In the genomic region with DNA sequence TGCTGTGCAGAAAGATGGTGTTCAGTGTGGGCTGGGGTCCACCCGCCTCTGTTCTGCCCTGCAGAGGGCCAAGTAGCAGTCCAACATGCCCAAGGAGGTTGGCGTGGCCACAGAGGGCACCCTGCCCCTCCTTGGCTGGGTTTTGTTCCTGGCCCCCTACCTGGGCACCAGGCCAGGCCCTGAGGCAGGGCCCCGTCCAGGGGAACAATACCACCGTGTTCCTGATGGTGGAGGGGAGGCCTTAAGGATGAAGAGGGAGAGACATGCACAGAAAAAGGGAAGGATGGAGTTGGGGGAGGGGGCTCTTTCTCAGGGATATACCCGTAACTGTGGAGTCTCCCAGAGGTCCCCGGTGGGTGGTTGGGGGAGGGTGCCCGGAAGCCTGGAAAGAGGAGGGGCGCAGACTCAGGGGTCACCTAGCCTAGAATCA, we compare ENCODE assay signal across 8 mouse cellular contexts. TPM values are rescaled to one million over a fixed set of nuclear protein-coding genes. Genes with fewer than 3 reads are reported as not detected.
DNase-seq lines count a peak whose midpoint lies in the region; ATAC-seq and TF ChIP-seq lines count a peak whose summit lies in the region.

No protein-coding gene starts in this region.

- H3K9ac ChIP-seq in hindbrain, embryonic 13.5 days = peak overlapping the region; percentile 71; the same call in 1 of the 2 replicates

- H3K4me3 ChIP-seq in layer of hippocampus, adult 2 months = peak overlapping the region; percentile 65; the same call in 1 of the 2 replicates
- peak overlapping the region; percentile 44; the same call in 1 of the 2 replicates for H3K4me3 ChIP-seq in hindbrain, embryonic 13.5 days
- H3K4me3 ChIP-seq in midbrain, embryonic 10.5 days = peak overlapping the region; percentile 65

- peaks cover 66% of the 10 kb centered on the region for H3K4me1 ChIP-seq in hindbrain, embryonic 13.5 days (replicated peaks)
- peaks cover 69% of the 10 kb centered on the region for H3K4me1 ChIP-seq in midbrain, embryonic 10.5 days

- peak; percentile 17; the same call in 1 of the 2 replicates for TF ChIP-seq CTCF in layer of hippocampus, adult 2 months (conservative IDR thresholded peaks at IDR 0.05)
- no peak for TF ChIP-seq CTCF in brain, embryonic 14.5 days (IDR thresholded peaks at IDR 0.05; ENCODE audit: borderline replicate concordance, extremely low read depth, insufficient read depth, insufficient read length)

- H3K27ac ChIP-seq in layer of hippocampus, adult 2 months = peak overlapping the region; percentile 98
- H3K27ac ChIP-seq in hindbrain, embryonic 13.5 days = peak overlapping the region; percentile 72
- H3K27ac ChIP-seq in midbrain, embryonic 10.5 days (replicated peaks) = peak overlapping the region; percentile 93

- H3K36me3 ChIP-seq in hindbrain, embryonic 13.5 days = no peaks in the 10 kb centered on the region
- no peaks in the 10 kb centered on the region for H3K36me3 ChIP-seq in midbrain, embryonic 10.5 days

- TF ChIP-seq POLR2A in brain, embryonic 14.5 days (IDR thresholded peaks at IDR 0.05; ENCODE audit: borderline replicate concordance, extremely low read depth, insufficient read depth, insufficient read length, poor library complexity, severe bottlenecking) = no peak

- no peaks in the 10 kb centered on the region for H3K9me3 ChIP-seq in hindbrain, embryonic 13.5 days
- no peaks in the 10 kb centered on the region for H3K9me3 ChIP-seq in midbrain, embryonic 10.5 days (replicated peaks)

- ATAC-seq in hindbrain, embryonic 13.5 days (ENCODE audit: low FRiP score) = no peak

- DNase-seq in layer of hippocampus, adult 2 months (ENCODE audit: low spot score in 2 of 2) = no peak
- no peak for DNase-seq in layer of hippocampus, adult 18-20 months (ENCODE audit: low spot score in 2 of 2)
- DNase-seq in brain, embryonic 14.5 days (ENCODE audit: low read depth) = peak; percentile 86
- no peak for DNase-seq in midbrain, embryonic 10.5 days (ENCODE audit: low spot score)
- no peak for DNase-seq in urinary bladder, postnatal 4 days (ENCODE audit: low spot score in 2 of 2)
- DNase-seq in embryo, embryonic 10 days (ENCODE audit: low spot score) = no peak
- no peak for DNase-seq in frontal cortex, postnatal 10 days (ENCODE audit: low spot score in 2 of 2)

- peaks cover 44% of the 10 kb centered on the region for H3K27me3 ChIP-seq in hindbrain, embryonic 13.5 days
- peaks cover 39% of the 10 kb centered on the region for H3K27me3 ChIP-seq in midbrain, embryonic 10.5 days (ENCODE audit: low read depth, poor library complexity, severe bottlenecking)

- 29% methylated on average over 8 of the region's 8 CpGs for WGBS in hindbrain, embryonic 13.5 days
- 27% methylated on average over 8 of the region's 8 CpGs for WGBS in midbrain, embryonic 10.5 days

- peak overlapping the region; percentile 67 for H3K4me2 ChIP-seq in hindbrain, embryonic 13.5 days

RNA-seq across cellular contexts. Expression of gene Nanos3, which starts 15.1 kb away (rescaled TPM):
- total RNA-seq in layer of hippocampus, adult 2 months (2021) = 1 to 10 TPM; 2.6 to 5.0 TPM
- 1 to 10 TPM; 2.3 to 2.7 TPM for total RNA-seq in layer of hippocampus, adult 18-20 months (2021)
- 5.3 and 7.5 TPM in 2 replicates for polyA plus RNA-seq in brain, embryonic 14.5 days (2012; rRNA removed)
- 10.3 and 10.9 TPM in 2 replicates for polyA plus RNA-seq in hindbrain, embryonic 13.5 days (2015; fragmentation: Nextera tagmentation; extraction: Ambion mirVana)
- 3.0 and 5.6 TPM in 2 replicates for polyA plus RNA-seq in midbrain, embryonic 10.5 days (2016; fragmentation: Nextera tagmentation; extraction: Ambion mirVana)

RNA-seq across cellular contexts. Expression of gene Zswim4, which starts 36.7 kb away (rescaled TPM):
- total RNA-seq in layer of hippocampus, adult 2 months (2021) = 10 to 100 TPM; 18.0 to 19.3 TPM
- 10 to 100 TPM; 17.0 to 17.3 TPM for total RNA-seq in layer of hippocampus, adult 18-20 months (2021)
- polyA plus RNA-seq in brain, embryonic 14.5 days (2012; rRNA removed) = 63.1 and 67.1 TPM in 2 replicates
- 38.5 and 39.1 TPM in 2 replicates for polyA plus RNA-seq in hindbrain, embryonic 13.5 days (2015; fragmentation: Nextera tagmentation; extraction: Ambion mirVana)
- 30.4 and 39.5 TPM in 2 replicates for polyA plus RNA-seq in midbrain, embryonic 10.5 days (2016; fragmentation: Nextera tagmentation; extraction: Ambion mirVana)

RNA-seq across cellular contexts. Expression of gene D8Ertd738e, which starts 49.4 kb away (rescaled TPM):
- 100 to 1,000 TPM; 143 to 146 TPM for total RNA-seq in layer of hippocampus, adult 2 months (2021)
- total RNA-seq in layer of hippocampus, adult 18-20 months (2021) = 100 to 1,000 TPM; 132 to 136 TPM
- 165 and 185 TPM in 2 replicates for polyA plus RNA-seq in brain, embryonic 14.5 days (2012; rRNA removed)
- polyA plus RNA-seq in hindbrain, embryonic 13.5 days (2015; fragmentation: Nextera tagmentation; extraction: Ambion mirVana) = 263 and 280 TPM in 2 replicates
- polyA plus RNA-seq in midbrain, embryonic 10.5 days (2016; fragmentation: Nextera tagmentation; extraction: Ambion mirVana) = 363 and 389 TPM in 2 replicates

RNA-seq across cellular contexts. Expression of gene 4930432K21Rik, which starts 52.3 kb away (rescaled TPM):
- total RNA-seq in layer of hippocampus, adult 2 months (2021) = 1 to 10 TPM; 2.1 to 2.9 TPM
- total RNA-seq in layer of hippocampus, adult 18-20 months (2021) = 1 to 10 TPM; 3.1 to 3.2 TPM
- 2.1 and 2.7 TPM in 2 replicates for polyA plus RNA-seq in brain, embryonic 14.5 days (2012; rRNA removed)
- polyA plus RNA-seq in hindbrain, embryonic 13.5 days (2015; fragmentation: Nextera tagmentation; extraction: Ambion mirVana) = 1.9 and 2.9 TPM in 2 replicates
- 2.4 TPM in 2 replicates for polyA plus RNA-seq in midbrain, embryonic 10.5 days (2016; fragmentation: Nextera tagmentation; extraction: Ambion mirVana)

RNA-seq across cellular contexts. Expression of gene Cc2d1a, which starts 52.4 kb away (rescaled TPM):
- 10 to 100 TPM; 53.2 to 57.8 TPM for total RNA-seq in layer of hippocampus, adult 2 months (2021)
- 10 to 100 TPM; 57.4 to 61.0 TPM for total RNA-seq in layer of hippocampus, adult 18-20 months (2021)
- polyA plus RNA-seq in brain, embryonic 14.5 days (2012; rRNA removed) = 44.9 and 47.9 TPM in 2 replicates
- 24.4 and 26.5 TPM in 2 replicates for polyA plus RNA-seq in hindbrain, embryonic 13.5 days (2015; fragmentation: Nextera tagmentation; extraction: Ambion mirVana)
- 14.0 and 18.1 TPM in 2 replicates for polyA plus RNA-seq in midbrain, embryonic 10.5 days (2016; fragmentation: Nextera tagmentation; extraction: Ambion mirVana)
